Mouse (Mus musculus) liver, embryonic 16.5 days (tissue): ENCODE measurements around the gene 4930522H14Rik. TPM values are rescaled to one million over a fixed set of nuclear protein-coding genes. Genes with fewer than 3 reads are reported as not detected.

Experiments
- ATAC-seq: fragments of 200-750 bp; cut with Nextera tagmentation; 2 replicates; pipeline ENCODE4 v1.8.0; 2017; ENCODE audit warnings: low read depth, mild to moderate bottlenecking, moderate number of reproducible peaks, moderate library complexity
- H3K27ac ChIP-seq: fragments of 300-500 bp; sonication (generic); 2 replicates; pipeline ENCODE4 v1.5.1; 2014; ENCODE audit warnings: mild to moderate bottlenecking, low read length
- H3K27me3 ChIP-seq: fragments of 300-500 bp; sonication (generic); 2 replicates; pipeline ENCODE4 v1.6.1; 2014; ENCODE audit warnings: low read depth, low read length, mixed read lengths; ENCODE audit not compliant: control insufficient read depth, insufficient read depth
- H3K36me3 ChIP-seq: fragments of 300-500 bp; sonication (generic); 2 replicates; pipeline ENCODE4 v1.6.1; 2014; ENCODE audit warnings: mild to moderate bottlenecking; ENCODE audit not compliant: control insufficient read depth, insufficient read depth
- H3K4me1 ChIP-seq: fragments of 300-500 bp; sonication (generic); 2 replicates; pipeline ENCODE4 v1.6.1; 2014; ENCODE audit warnings: low read depth, low read length, mixed read lengths; ENCODE audit not compliant: control insufficient read depth
- H3K4me2 ChIP-seq: fragments of 300-500 bp; sonication (generic); 2 replicates; pipeline ENCODE4 v1.6.1; 2014; ENCODE audit warnings: low read depth, low read length, mixed read lengths
- H3K4me3 ChIP-seq: fragments of 300-500 bp; sonication (generic); 2 replicates; pipeline ENCODE4 v1.5.1; 2014; ENCODE audit warnings: low read depth, mild to moderate bottlenecking, low read length
- H3K9ac ChIP-seq: fragments of 300-500 bp; sonication (generic); 2 replicates; pipeline ENCODE4 v1.6.1; 2014; ENCODE audit warnings: low read depth, low read length
- H3K9me3 ChIP-seq: fragments of 300-500 bp; sonication (generic); replicated peaks from 2 replicates; pipeline ENCODE4 v1.6.1; 2016; ENCODE audit warnings: low read length; ENCODE audit not compliant: control insufficient read depth
- WGBS: fragments of 180-500 bp; shearing (Covaris S2); extraction: QIAGEN DNeasy Blood & Tissue Kit; methylation state at CpG from one replicate; pipeline ENCODE4 v1.1.7; 2014; ENCODE audit not compliant: insufficient replicate concordance; 5-methylcytosine and 5-hydroxymethylcytosine counted together
- polyA plus RNA-seq: library from polyadenylated mRNA; unstranded; fragments of >200 nt; fragmentation: Nextera tagmentation; extraction: Ambion mirVana; gene quantifications from 2 replicates; pipeline ENCODE4 v1.2.1, GENCODE M21; 2015

The 4930522H14Rik gene
- polyA plus RNA-seq, 1 experiment from 2014 or later = not detected

GRCm38 (mm10) chr4:109463892-109464291 is 67.2 kb downstream of the 4930522H14Rik start:
- H3K36me3 ChIP-seq = no peaks in the 10 kb centered on the region
- H3K9me3 ChIP-seq = no peaks in the 10 kb centered on the region
- H3K4me1 ChIP-seq = peaks cover 27% of the 10 kb centered on the region
- no peak overlapping the region for H3K9ac ChIP-seq
- ATAC-seq = no peak
- H3K27me3 ChIP-seq = no peaks in the 10 kb centered on the region
- H3K4me3 ChIP-seq = no peak overlapping the region
- H3K4me2 ChIP-seq = no peak overlapping the region
- H3K27ac ChIP-seq = no peak overlapping the region

- Histone ChIP-seq H3K4me3 (no peak overlapping the region), H3K36me3 (peaks cover under 1% of the 10 kb centered on the region; the same call in 1 of the 2 replicates), H3K9me3 (no peaks in the 10 kb centered on the region), H3K27ac (no peak overlapping the region), H3K4me2 (no peak overlapping the region), H3K4me1 (peaks cover 10% of the 10 kb centered on the region), H3K9ac (no peak overlapping the region), H3K27me3 (no peaks in the 10 kb centered on the region)
- no peak for ATAC-seq
- WGBS = 69% methylated on average over 3 of the region's 3 CpGs
These were observed 70.5 kb downstream of the 4930522H14Rik start for GRCm38 (mm10) chr4:109460421-109461179.

GRCm38 (mm10) chr4:109456821-109457220 is 74.3 kb downstream of the 4930522H14Rik start:
- no peaks in the 10 kb centered on the region for H3K9me3 ChIP-seq
- H3K36me3 ChIP-seq = peaks cover 16% of the 10 kb centered on the region
- H3K27ac ChIP-seq = no peak overlapping the region
- no peaks in the 10 kb centered on the region; the same call in 1 of the 2 replicates for H3K4me1 ChIP-seq
- H3K4me2 ChIP-seq = no peak overlapping the region
- H3K9ac ChIP-seq = no peak overlapping the region
- H3K4me3 ChIP-seq = no peak overlapping the region
- WGBS = 84% methylated on average over 6 of the region's 6 CpGs
- ATAC-seq = no peak
- no peaks in the 10 kb centered on the region for H3K27me3 ChIP-seq

Other genes with a start within 250 kb of the 4930522H14Rik start
- 10.4 and 11.8 TPM in 2 replicates for gene Ttc39a, start 124.7 kb downstream of the 4930522H14Rik start, polyA plus RNA-seq
- gene Rnf11, start 46.6 kb downstream of the 4930522H14Rik start, polyA plus RNA-seq = 25.9 and 29.3 TPM in 2 replicates
- 11.3 and 11.5 TPM in 2 replicates for gene Cdkn2c, start 135.9 kb upstream of the 4930522H14Rik start, polyA plus RNA-seq
- 11.1 and 11.3 TPM in 2 replicates for gene Faf1, start 145.3 kb upstream of the 4930522H14Rik start, polyA plus RNA-seq